Mouse (Mus musculus) lung, adult 2 months (tissue): ENCODE results near the gene Asb16. TPM values are rescaled to one million over a fixed set of nuclear protein-coding genes. Genes with fewer than 3 reads are reported as not detected.

Experiments
- DNase-seq: peaks from one replicate; pipeline ENCODE4 v3.0.0; 2022
- H3K4me1 ChIP-seq: fragments of 200-500 bp; 2 replicates; pipeline ENCODE4 v1.6.1; 2011; ENCODE audit warnings: low read length; ENCODE audit not compliant: control insufficient read depth, insufficient read depth
- H3K4me3 ChIP-seq: fragments of 200-500 bp; replicated peaks from 2 replicates; pipeline ENCODE3; 2011; ENCODE audit warnings: low read depth, mild to moderate bottlenecking, control low read depth, low read length; ENCODE audit errors: extremely low read depth
- CTCF ChIP-seq: fragments of 200-500 bp; IDR thresholded peaks from 2 replicates; pipeline ENCODE4 v1.5.1; 2011; ENCODE audit warnings: mild to moderate bottlenecking, low read length, control low read depth; ENCODE audit not compliant: insufficient read depth
- POLR2A ChIP-seq: fragments of 200-500 bp; IDR thresholded peaks from 2 replicates; pipeline ENCODE4 v1.6.1; 2011; ENCODE audit warnings: low read depth, mild to moderate bottlenecking, control low read depth, low read length, borderline replicate concordance; ENCODE audit errors: extremely low read depth
- WGBS: fragments of 180-500 bp; shearing (Covaris S2); methylation state at CpG from one replicate; pipeline ENCODE4 v1.1.7; 2018; 5-methylcytosine and 5-hydroxymethylcytosine counted together
- polyA plus RNA-seq: library from polyadenylated mRNA; depleted of rRNA; stranded (reverse); fragments of >200 nt; gene quantifications from 2 replicates; pipeline ENCODE4 v1.2.3, GENCODE M21; 2012

Gene Asb16
- polyA plus RNA-seq, 1 experiment, result 1.8 TPM

- 58% methylated on average over 5 of the region's 5 CpGs for WGBS
Observed at GRCm38 (mm10) chr11:102241874-102242273, 26.7 kb upstream of the Asb16 start.

DNA sequence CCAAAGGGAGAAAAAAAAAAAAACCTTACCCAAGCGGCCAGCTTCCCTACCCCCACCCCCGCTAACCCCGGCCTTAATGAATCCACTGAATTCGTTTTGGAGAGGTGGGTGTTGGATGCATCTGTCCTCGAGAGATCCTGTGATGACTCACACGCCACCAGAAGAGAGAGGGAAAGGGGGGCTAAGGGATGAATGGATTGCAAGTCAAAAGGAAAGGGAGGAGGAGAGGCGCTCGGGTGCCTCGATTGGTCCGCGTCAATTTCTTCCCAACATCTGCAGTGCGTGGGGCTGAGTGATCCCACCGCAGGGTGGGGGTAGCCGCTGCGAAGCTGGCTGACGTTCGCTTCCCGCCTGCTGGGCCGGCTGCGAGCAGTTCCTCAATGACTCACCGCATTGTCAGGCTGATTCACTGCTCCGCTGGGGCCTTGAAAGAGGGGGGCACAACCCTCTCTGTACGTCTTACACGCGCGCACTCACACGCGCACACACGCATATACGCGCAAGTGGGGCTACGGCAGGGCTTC is 23.6 kb upstream of the Asb16 start:
- peaks cover 2% of the 10 kb centered on the region; the same call in 1 of the 2 replicates for H3K4me1 ChIP-seq
- peak; percentile 34 for DNase-seq
- WGBS, result 1% methylated on average over 32 of the region's 32 CpGs
- H3K4me3 ChIP-seq, result peak overlapping the region; percentile 14
- TF ChIP-seq POLR2A, result no peak

More at GRCm38 (mm10) chr11:102241874-102242273, 26.7 kb upstream of the Asb16 start:
- DNase-seq, result no peak
- no peak for TF ChIP-seq POLR2A
- TF ChIP-seq CTCF, result no peak
- H3K4me1 ChIP-seq, result no peaks in the 10 kb centered on the region
- no peak overlapping the region for H3K4me3 ChIP-seq

GRCm38 (mm10) chr11:102245581-102246272 is 22.8 kb upstream of the Asb16 start:
- Histone ChIP-seq H3K4me3 (no peak overlapping the region), H3K4me1 (peaks cover 2% of the 10 kb centered on the region; the same call in 1 of the 2 replicates)
- 54% methylated on average over 14 of the region's 14 CpGs for WGBS
- no peak for DNase-seq
- TF ChIP-seq POLR2A (no peak), CTCF (no peak)

GRCm38 (mm10) chr11:102246273-102246635 is 22.3 kb upstream of the Asb16 start:
- no peak for TF ChIP-seq POLR2A
- TF ChIP-seq CTCF, result no peak
- no peak for DNase-seq
- Histone ChIP-seq H3K4me3 (no peak overlapping the region), H3K4me1 (peaks cover 2% of the 10 kb centered on the region; the same call in 1 of the 2 replicates)
- WGBS, result 57% methylated on average over 6 of the region's 6 CpGs

DNA sequence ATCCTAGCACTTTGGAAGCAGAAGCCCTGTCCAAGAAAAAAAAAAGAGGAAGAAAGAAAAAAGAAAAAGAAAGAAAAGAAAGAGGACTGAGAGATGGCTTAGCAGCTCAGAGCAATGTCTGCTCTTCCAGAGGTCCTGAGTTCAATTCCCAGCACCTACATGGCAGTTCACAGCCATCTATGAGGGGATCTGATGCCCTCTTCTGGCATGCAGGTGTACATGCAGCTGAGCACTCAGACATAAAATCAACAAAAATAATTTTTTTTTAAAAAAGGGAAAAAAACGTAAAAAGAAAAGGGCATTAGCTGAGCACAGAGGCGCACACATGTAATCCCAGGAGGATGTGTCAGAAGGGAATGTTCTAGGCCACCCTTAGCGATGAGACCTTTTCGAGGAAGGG is 21.7 kb upstream of the Asb16 start:
- H3K4me1 ChIP-seq, result peaks cover 2% of the 10 kb centered on the region; the same call in 1 of the 2 replicates
- 90% methylated on average over 4 of the region's 4 CpGs for WGBS
- H3K4me3 ChIP-seq, result no peak overlapping the region
- no peak for DNase-seq
- TF ChIP-seq CTCF (no peak), POLR2A (no peak)

GRCm38 (mm10) chr11:102248630-102249230 is 19.8 kb upstream of the Asb16 start, which contains the start of gene BC030867:
Gene BC030867, plus strand, starts transcription at chr11:102248882.
- peak; percentile 66 for TF ChIP-seq CTCF
- TF ChIP-seq POLR2A, result no peak
- under 1% methylated on average over 41 of the region's 41 CpGs for WGBS
- peak; percentile 90 for DNase-seq
- peaks cover 2% of the 10 kb centered on the region; the same call in 1 of the 2 replicates for H3K4me1 ChIP-seq
- peak within 1 kb of the TSS; percentile 57 for H3K4me3 ChIP-seq

DNA sequence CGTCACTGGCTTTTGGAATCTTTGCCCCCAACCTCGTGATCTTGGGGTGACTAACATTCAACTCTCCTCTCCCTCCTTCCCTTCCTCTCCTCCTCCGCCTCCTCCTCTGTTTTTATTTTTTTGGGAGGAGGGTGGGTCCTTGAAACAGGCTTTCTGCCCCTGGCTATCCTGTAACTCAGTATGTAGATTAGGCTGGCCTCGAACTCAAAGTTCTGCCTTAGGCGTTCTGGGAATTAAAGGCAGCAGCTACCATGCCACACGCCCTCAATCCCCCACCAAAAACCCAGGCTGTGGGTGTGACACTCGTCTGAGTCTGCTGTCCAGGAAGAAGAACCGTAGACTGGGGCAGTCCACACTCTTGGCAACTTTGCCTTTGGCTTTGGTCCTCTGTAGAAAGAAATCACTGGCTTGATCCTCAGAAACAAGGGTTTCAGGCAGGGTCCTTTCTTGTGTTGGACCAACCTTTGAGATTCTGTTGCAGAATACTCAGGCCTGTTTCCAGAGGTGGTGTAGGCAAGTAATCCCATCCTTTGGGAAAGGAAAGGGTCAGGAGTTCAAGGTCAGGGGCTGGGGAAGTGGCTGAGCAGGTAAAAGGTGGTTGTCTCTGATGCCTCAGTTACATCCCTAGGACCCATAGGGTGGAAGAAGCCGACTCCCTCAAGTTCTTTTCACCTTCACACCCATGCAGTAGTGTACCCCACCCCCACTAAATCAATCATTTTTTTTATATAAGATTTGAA is 19.0 kb upstream of the Asb16 start:
- WGBS, result 14% methylated on average over 9 of the region's 9 CpGs
- no peak overlapping the region for H3K4me3 ChIP-seq

GRCm38 (mm10) chr11:102257514-102257913 is 11.0 kb upstream of the Asb16 start:
- peak; percentile 19; the same call in 1 of the 2 replicates for TF ChIP-seq CTCF
- TF ChIP-seq POLR2A, result no peak
- H3K4me1 ChIP-seq, result no peaks in the 10 kb centered on the region
- WGBS, result 47% methylated on average over 9 of the region's 9 CpGs
- H3K4me3 ChIP-seq, result no peak overlapping the region
- no peak for DNase-seq

More for the DNA sequence above, 19.0 kb upstream of the Asb16 start:
- no peak for DNase-seq
- TF ChIP-seq POLR2A (no peak), CTCF (no peak)
- H3K4me1 ChIP-seq, result peaks cover 2% of the 10 kb centered on the region; the same call in 1 of the 2 replicates

- TF ChIP-seq POLR2A, result no peak
- no peak for TF ChIP-seq CTCF
- no peak for DNase-seq
- H3K4me3 ChIP-seq, result no peak overlapping the region
- no peaks in the 10 kb centered on the region for H3K4me1 ChIP-seq
- 76% methylated on average over 6 of the region's 6 CpGs for WGBS
Observed at GRCm38 (mm10) chr11:102258095-102258494, 10.4 kb upstream of the Asb16 start.
